In the genomic region with DNA sequence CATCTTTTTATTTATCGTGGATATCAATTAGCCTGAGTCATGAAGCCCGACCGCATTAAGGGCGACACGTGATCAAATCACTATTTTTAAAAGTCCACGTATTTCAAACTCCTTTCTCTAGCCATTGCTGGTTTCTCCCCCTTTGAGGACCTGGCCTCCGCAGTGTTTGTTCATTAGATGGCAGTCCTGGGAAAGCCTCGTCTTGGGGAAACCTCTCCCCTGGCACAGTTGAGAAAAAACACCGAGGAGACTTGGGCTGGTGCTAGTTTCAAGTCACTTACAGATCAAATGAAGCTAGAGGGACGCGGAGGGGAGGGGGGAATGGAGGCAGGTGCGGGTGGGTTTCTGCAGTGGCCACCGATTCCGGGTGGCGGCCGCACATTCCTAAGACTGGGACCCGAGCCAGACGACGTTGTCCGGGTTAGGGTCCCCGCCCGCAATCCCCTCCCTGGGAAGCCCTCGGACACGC, we compare ENCODE assay signal across 8 mouse cellular contexts. TPM values are rescaled to one million over a fixed set of nuclear protein-coding genes. Genes with fewer than 3 reads are reported as not detected.
DNase-seq lines count a peak whose midpoint lies in the region; ATAC-seq and TF ChIP-seq lines count a peak whose summit lies in the region.

No protein-coding gene starts in this region.

- TF ChIP-seq EP300 in heart, postnatal 0 days (IDR thresholded peaks at IDR 0.05; ENCODE audit: low read depth), result no peak; the same call in 1 of the 2 replicates

- H3K4me2 ChIP-seq in kidney, embryonic 16.5 days (replicated peaks; ENCODE audit: low read depth, low read length), result peak overlapping the region; percentile 84
- H3K4me2 ChIP-seq in heart, postnatal 0 days (ENCODE audit: low read depth, low read length), result peak overlapping the region; percentile 78
- peak overlapping the region; percentile 99 for H3K4me2 ChIP-seq in midbrain, embryonic 12.5 days (replicated peaks)

- no peaks in the 10 kb centered on the region for H3K36me3 ChIP-seq in kidney, embryonic 16.5 days (ENCODE audit: insufficient read depth, low read length)
- H3K36me3 ChIP-seq in heart, postnatal 0 days (replicated peaks; ENCODE audit: control insufficient read depth, insufficient read depth, low read length), result no peaks in the 10 kb centered on the region
- H3K36me3 ChIP-seq in midbrain, embryonic 12.5 days, result no peaks in the 10 kb centered on the region

- peaks cover 13% of the 10 kb centered on the region for H3K4me1 ChIP-seq in kidney, embryonic 16.5 days (ENCODE audit: insufficient read depth, low read length)
- H3K4me1 ChIP-seq in heart, postnatal 0 days (ENCODE audit: control insufficient read depth, insufficient read depth), result peaks cover 5% of the 10 kb centered on the region
- H3K4me1 ChIP-seq in midbrain, embryonic 12.5 days, result peaks cover 25% of the 10 kb centered on the region

- H3K27me3 ChIP-seq in kidney, embryonic 16.5 days (ENCODE audit: insufficient read depth, low read length), result peaks cover 2% of the 10 kb centered on the region; the same call in 1 of the 2 replicates
- no peaks in the 10 kb centered on the region; the same call in 1 of the 2 replicates for H3K27me3 ChIP-seq in heart, postnatal 0 days (ENCODE audit: control insufficient read depth, insufficient read depth, low read length)
- H3K27me3 ChIP-seq in midbrain, embryonic 12.5 days, result no peaks in the 10 kb centered on the region

- H3K9ac ChIP-seq in kidney, embryonic 16.5 days (replicated peaks; ENCODE audit: low read length), result peak overlapping the region; percentile 99
- peak overlapping the region; percentile 99 for H3K9ac ChIP-seq in heart, postnatal 0 days (replicated peaks; ENCODE audit: low read depth, low read length)
- H3K9ac ChIP-seq in midbrain, embryonic 12.5 days (replicated peaks), result peak overlapping the region; percentile 97

- H3K4me3 ChIP-seq in kidney, embryonic 16.5 days (ENCODE audit: low read length), result peak overlapping the region; percentile 79
- peak overlapping the region; percentile 99 for H3K4me3 ChIP-seq in heart, postnatal 0 days (ENCODE audit: low read depth, low read length)
- peak overlapping the region; percentile 88 for H3K4me3 ChIP-seq in midbrain, embryonic 12.5 days

- WGBS in kidney, embryonic 16.5 days, result under 1% methylated on average over 24 of the region's 24 CpGs
- WGBS in heart, postnatal 0 days, result 0% methylated on average over 18 of the region's 24 CpGs
- WGBS in midbrain, embryonic 12.5 days, result 0% methylated on average over 24 of the region's 24 CpGs

- peak overlapping the region; percentile 100 for H3K27ac ChIP-seq in kidney, embryonic 16.5 days (ENCODE audit: low read length)
- H3K27ac ChIP-seq in heart, postnatal 0 days (ENCODE audit: low read depth), result peak overlapping the region; percentile 100
- peak overlapping the region; percentile 100 for H3K27ac ChIP-seq in midbrain, embryonic 12.5 days (replicated peaks)

- ATAC-seq in kidney, embryonic 16.5 days (ENCODE audit: low FRiP score, low TSS enrichment), result no peak; the same call in 1 of the 2 replicates
- no peak for ATAC-seq in heart, postnatal 0 days (ENCODE audit: insufficient read depth, low read depth)
- ATAC-seq in midbrain, embryonic 12.5 days (ENCODE audit: low FRiP score, low read depth), result no peak

- no peak for DNase-seq in kidney, postnatal 4 days
- DNase-seq in NIH3T3 (ENCODE audit: low read depth), result peak; percentile 67
- no peak for DNase-seq in heart, postnatal 0 days (ENCODE audit: low spot score)
- DNase-seq in spleen, adult 18-20 months, result no peak
- DNase-seq in right cerebral cortex, postnatal 36 days (ENCODE audit: low spot score in 2 of 2), result no peak
- DNase-seq in cerebellum, postnatal 36 days, result no peak

- H3K9me3 ChIP-seq in kidney, embryonic 16.5 days (ENCODE audit: low read length), result no peaks in the 10 kb centered on the region
- no peaks in the 10 kb centered on the region for H3K9me3 ChIP-seq in heart, postnatal 0 days (replicated peaks; ENCODE audit: control insufficient read depth, low read length)
- H3K9me3 ChIP-seq in midbrain, embryonic 12.5 days, result no peaks in the 10 kb centered on the region

- TF ChIP-seq CTCF in heart, postnatal 0 days (IDR thresholded peaks at IDR 0.05; ENCODE audit: low read depth), result no peak

RNA-seq across cellular contexts. Expression of a gene that starts 2.2 kb away (rescaled TPM):
- polyA plus RNA-seq in kidney, embryonic 16.5 days (2015; fragmentation: Nextera tagmentation; extraction: Ambion mirVana), result 22.3 and 32.0 TPM in 2 replicates
- 41.3 and 41.8 TPM in 2 replicates for total RNA-seq in heart, postnatal 0 days (2014; rRNA removed; ENCODE audit: low replicate concordance)
- polyA plus RNA-seq in heart, postnatal 0 days (2015; fragmentation: Nextera tagmentation; extraction: Ambion mirVana), result 8.8 and 9.9 TPM in 2 replicates
- polyA plus RNA-seq in midbrain, embryonic 12.5 days (2016; fragmentation: Nextera tagmentation; extraction: Ambion mirVana), result 36.9 and 37.6 TPM in 2 replicates
